Mouse (Mus musculus) A20 (cell line): ENCODE data around the gene Agbl1.

Experiments used
- DNase-seq: peaks from one replicate; pipeline ENCODE4 v3.0.0-alpha.2; 2011; ENCODE audit warnings: low read depth, low spot score

Agbl1 gene

DNA sequence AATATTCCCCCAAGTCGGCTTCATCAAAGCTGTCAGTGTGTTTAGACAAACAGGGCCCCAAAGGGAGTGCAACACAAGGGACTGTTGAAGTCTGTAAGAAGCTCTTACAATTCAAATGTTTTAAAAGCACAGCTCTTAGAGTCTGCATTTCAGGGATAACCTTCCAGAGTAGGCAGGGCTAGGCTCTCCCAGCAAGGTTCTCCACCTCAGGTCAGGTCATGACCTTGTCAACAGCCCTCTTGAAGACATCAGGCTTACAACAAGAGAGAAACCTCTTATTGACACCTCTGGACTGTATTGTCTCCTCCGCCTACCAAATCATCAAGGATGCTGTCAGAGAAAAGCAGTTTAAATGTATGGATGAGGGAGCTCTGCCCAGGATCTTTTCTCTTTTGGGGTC is 692.0 kb downstream of the Agbl1 start:
- DNase-seq: no peak

DNA sequence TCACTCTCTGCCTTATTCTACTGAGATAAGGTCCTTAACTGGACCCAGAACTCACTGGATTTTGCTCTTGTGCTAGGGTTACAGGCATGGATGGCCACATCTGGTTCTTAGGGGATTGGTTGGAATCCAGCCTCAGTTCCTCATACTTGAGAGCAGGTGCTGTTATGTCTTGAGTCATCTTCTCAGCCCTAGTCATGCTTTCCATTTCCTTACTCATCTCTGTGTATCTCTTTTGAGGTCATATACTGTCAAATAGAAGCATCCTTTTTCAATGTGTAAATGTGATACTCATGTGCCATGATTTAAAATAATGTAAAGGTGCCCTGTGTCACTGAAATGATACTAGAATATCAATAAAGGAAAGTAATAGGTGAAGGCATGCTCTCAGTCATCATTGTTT is 705.5 kb downstream of the Agbl1 start:
- DNase-seq: no peak

DNA sequence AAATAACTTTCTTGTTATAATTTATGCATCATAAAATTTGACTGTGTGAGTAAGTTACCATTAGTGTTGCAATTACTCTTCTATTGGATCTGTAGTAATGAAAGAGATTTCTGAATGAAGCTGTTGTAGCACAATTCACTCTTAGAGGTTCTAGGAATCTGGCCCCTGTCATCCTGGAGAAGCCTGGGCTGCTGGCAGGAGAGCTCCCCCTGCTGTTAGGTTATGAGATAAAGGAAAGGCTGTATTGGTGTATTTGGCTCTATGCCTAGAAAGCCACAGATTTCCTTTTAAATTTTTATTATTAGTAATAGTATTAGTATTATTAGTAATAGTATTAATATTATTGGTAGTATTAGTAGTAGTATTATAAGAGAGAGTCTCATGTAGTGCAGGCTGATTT is 711.8 kb downstream of the Agbl1 start:
- no peak for DNase-seq

DNA sequence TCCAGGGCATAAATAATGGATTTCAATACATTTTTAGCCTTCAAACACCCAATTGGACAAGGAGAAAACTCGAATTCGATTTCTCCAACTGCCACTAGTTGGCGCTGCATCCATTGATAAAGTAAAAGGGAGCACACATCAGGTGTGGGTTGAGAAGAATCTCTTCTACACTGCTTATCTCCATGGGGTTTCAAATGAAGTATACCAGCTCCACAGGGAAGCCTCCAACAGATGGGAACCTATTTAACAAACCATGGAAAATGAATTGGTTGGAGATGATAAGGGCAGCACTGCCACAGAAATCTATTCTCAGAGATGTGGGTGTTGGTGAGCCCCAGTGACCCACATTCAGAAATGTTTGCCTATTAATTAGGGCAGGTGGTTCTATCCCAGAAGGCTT is 741.6 kb downstream of the Agbl1 start:
- no peak for DNase-seq

DNA sequence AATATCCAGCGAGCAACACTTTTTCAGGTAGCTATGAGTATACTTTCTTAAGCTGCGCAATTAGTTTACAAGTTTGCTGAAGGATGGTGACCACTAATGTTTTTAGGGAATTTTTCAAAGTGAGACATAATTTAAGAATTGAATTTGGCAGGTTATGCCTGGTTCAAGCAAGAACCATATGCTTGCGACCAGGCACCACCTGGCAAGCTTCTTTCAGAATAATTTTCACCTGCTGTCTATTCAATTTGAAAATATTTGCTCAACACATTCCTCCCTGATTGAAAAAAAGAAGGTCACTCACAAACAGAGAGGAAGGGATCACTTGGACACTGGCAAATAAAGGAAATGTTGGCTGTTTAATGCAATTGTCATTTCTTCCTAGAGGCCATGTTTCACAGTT is 779.9 kb downstream of the Agbl1 start:
- no peak for DNase-seq

DNA sequence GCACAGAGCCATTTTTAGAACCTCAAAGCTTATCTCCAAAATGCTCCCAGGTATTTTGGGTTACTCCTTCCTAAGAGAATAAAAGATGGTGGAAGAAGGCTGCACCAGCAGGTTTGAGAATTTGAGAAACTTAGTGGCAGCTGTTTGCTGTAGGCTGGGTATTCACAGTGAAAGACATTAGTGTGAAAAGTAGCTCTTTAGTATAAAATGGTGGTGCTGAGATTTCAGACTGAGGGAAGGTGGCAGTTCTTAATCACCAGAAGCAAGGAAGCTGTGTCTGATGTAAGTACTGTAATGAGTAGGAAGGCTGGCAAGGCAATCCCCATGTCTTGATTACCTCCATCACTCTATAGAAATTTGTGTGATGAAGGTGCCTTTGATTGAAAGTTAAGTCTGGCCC is 799.3 kb downstream of the Agbl1 start:
- DNase-seq: no peak

DNA sequence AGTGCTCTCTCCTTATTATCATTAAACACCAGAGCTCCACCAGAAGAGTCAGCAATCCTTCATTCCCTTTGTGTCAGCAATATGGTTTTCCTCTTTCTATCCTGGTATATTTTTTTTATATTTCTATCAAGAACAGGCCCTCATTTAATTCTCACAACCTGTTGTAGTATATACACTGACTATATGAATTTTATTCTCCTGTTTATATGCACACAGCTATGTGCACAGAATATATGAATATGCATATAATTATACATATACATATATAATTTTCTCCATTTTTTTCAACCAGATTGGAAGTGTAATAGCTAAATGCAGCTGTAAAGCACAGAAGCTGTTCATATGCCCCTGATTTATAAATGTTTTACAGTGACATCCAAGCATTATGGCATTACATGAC is 846.3 kb downstream of the Agbl1 start:
- no peak for DNase-seq

DNA sequence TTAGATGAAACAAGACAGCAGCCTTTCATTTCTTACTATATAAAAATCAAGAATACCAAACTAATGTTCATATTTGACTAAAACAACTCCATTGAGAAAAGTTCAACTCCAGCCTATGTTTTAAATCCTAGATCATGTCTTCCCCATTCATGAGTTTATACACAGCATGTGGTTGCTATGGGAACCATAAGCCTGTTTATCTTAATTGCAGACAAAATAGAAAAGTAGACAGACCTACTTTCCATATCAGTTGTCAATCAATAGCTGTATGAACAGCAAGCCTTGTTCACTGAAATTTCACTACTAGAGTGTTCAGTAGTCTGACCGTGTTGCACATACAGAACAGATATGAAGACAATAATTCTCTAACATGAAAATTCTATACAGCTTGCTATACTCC is 857.6 kb downstream of the Agbl1 start:
- DNase-seq: no peak

DNA sequence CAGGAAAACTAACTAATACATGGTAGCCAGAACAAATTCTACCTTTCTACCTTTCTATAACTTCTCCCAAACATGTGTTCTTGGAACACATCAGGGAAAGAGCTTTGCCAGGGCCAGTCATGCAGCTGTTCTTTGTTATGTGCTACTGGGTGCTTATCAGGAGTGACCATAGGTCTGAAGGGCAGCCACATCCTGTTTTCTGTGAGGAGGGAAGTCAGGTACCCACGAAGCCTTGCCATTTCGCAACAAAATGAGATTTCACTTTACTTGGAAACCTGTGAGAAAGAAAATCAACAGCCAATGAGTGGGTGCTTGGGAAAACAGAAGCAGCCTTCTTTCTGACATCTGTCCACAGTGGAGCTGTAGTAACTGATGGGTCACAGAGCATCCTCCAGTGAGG is 865.5 kb downstream of the Agbl1 start:
- no peak for DNase-seq

DNA sequence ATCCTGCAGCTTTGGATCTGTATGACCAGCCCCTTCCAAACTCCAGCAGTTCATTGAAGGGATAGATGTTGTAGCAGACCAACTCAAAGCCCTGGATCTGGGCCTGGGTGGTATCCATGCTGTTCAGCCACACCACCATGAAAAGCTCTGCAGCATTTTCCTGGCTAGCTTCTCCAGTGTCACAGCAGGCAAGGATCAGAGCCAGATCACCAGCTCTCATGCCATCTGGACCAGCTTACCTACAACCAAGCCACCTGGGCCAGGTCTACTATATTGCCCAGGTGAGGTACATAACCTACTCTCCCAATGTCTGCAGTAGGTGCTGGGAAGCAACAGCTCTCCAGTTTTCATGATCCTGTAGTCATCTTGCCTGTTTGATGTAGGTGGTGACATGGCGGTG is 884.3 kb downstream of the Agbl1 start:
- DNase-seq: no peak

DNA sequence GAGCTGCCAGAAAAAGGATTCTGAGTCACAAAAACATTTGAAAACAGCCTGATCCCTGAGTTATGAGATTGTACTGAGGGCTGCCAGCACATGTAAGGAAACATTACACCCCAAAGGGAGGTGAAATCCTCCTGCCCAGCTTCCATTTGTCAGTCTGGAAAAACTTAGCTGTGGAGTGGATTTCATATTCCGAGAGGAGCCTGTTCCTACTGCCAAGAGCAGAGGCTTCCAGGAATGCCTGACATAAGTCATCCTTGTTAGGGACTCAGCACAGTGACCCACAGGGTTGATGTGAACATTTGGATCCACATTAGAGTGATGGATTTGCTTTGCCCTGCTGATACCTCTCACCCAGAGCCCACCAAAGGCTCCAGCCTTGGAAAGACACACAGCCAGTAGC is 899.4 kb downstream of the Agbl1 start:
- DNase-seq: no peak

DNA sequence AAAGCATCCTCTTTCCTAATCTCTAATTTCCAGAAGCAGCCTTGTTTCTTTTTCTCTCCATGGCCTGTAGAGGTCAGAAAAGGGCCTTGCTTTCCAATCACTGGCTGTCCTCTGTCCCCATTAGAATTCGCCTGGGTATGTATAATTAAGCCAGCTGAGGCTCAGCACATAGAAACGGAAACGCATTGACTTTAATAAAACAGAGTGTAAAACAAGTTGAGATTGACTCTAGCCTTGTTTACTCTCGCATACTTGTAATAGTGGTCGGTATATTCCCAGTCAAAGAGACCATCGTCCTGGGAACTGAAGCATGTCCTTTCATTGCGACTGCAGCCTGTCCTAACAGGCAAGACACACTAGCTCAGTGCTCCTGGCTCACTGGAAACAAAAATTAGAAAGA is 902.3 kb downstream of the Agbl1 start:
- no peak for DNase-seq

DNA sequence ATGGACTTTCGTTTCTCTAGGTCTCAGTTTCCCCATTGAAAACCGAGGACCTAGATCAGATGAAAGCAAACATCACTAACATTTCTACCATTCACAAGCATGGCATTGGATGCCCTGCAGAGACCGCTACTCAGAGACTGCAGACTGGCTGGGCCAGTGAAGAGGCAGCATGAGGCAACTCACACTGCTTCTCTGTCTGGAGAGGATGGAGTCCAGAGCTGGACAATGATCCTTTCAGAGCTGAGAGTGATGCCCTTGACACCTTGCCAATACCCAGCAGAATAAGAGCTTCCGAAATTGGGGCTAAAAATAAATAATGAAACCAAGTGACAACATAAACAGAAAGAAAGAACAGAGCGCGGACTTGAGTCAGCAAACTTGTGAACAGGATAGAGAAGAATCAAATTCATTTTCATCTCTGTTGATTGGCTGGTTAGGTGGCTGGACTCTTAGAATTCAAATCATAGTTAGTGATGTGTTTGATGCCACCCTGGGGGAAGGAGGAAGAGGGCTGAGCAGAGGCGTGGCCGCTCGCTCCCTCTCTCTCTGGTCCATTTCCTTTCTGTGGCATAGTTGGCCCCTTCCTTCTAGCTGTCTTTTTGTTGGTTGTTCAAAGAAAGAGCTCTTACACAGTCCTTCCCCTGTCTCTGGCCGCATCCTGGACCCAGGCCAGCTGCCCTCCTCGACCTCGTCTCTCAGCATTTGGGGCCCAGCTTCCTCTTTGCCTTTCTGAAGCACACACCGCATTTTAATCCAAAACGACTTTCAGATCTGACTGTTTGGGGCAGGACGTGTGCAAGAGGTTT is 903.1 kb downstream of the Agbl1 start:
- no peak for DNase-seq

DNA sequence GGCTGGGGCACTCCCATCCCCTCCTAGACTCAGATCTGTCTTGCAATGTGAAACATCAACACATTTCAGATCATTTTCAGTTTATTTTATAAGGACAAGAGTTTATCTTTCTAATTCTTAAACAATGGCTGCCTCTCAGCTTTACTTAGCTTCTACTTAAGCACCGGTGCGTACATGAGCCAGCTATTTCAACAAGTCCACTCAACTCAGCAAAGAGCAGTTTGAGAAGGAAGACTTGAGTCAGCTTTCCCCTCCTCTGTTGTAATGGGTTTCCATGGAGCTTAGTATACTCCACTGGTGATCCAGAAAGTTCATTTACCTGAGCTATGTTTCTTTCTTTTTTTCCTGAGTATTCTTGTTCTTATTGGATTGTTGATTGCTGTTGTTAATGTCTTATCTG is 905.2 kb downstream of the Agbl1 start:
- DNase-seq: no peak

DNA sequence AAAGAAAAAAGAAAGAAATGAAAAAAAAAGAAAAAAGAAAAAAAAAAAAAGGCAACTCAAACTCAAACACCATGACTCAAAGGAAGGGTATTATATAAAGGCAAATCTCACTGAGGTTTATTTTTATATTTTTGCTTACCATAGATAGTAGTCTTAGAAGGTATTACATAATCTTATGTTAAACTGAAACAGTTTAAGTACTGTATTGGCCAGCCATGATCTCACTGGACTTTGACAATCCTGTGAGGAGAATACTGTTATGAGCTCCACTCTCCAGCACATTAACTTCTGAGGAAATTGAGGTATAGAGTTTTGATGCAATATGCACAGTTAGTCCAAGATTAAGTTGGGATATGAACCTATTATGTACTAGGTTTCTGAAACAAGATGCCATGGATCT is 909.0 kb downstream of the Agbl1 start:
- DNase-seq: no peak

DNA sequence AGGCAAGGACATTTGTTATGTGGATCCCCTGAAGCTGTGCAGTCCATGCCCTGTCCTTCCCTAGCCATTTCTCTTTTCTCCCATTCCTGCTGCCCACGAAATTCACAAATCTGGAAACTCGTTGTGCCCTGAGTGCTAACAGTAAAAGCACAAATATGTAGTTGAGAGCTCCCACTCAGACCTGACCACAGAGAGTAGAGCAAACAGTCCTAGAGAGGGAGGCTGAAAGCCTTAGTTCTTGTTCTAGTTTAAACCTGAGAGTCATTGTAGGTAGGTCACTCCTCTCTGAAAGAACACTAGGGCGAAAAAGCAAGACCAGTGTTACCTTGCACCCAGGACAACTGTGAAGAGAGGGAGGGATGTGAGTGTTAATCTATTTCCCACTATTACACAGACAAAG is 917.8 kb downstream of the Agbl1 start:
- DNase-seq: no peak

DNA sequence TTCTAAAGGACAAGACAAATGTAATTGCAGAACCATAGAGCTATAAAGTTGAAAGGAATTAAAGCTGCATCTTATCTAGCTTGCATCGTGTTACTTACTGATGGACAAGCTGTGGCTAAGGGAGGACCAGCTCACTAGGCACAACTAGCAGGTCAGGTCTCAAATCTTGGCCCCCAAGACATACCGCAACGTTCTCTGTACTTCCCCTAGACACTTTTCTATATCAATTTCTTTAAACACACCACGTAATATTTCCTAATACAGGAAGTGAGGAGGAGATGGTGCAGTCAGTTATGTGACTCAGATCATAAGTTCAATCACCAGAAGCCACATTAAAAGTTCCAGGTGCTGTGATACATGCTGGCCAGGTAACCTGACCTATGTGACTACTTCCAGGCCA is 919.1 kb downstream of the Agbl1 start:
- DNase-seq: no peak

DNA sequence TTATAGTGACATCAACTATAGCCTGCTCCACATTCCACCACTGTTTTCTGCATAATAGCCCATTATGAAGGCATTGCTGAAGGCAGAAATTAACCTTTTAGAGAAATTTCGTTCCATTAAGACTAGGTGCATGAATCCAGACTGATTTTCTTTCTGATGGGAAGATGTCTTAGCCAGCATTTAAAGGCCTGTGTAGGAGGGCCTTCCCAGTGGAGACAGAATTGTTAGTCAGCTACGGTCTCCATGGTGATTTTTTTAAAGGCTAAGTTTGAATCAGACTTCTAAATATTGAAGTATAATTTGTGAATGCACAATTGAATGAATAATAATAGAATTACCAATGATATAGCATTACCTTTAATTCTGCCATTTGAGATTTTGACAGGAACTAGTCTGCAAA is 920.2 kb downstream of the Agbl1 start:
- no peak for DNase-seq

DNA sequence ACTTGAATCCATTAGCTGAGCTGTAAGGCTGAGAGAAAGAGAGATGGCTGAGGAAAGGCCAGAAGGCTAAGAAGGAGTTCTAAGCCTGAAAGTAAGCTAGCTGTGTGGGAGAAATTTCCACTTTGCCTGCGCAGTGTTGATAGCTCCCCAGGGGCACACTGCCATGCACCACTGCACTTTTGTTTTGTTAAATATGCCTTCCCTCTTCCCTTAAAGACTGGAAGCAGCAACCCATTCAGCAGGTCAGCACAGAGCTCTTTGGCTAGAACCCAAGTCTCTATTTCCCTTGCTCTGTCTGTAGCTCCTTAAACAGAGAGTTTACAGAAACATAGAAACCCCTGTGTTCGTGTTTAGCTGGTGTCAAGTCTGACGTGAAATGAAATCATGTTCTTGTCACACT is 922.7 kb downstream of the Agbl1 start:
- no peak for DNase-seq

DNA sequence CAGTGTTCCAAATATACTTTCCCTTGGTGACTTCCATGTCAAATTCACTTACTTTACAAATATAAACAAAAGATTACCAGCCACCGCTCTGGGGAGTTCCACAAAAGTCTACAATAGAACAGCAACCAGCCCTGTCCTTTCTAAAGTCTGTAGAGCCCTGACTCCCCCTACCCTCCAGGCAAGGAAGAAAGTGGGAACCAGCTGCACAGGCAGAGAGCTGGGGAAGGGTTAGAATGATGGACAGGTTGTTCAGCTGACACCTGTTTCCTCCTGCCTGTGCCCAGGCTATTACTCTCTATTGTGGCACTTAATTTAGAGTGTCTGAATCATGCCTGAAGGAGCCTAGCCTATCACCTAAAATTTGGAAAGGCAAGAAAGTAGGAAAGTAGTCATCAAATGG is 923.2 kb downstream of the Agbl1 start:
- DNase-seq: no peak

DNA sequence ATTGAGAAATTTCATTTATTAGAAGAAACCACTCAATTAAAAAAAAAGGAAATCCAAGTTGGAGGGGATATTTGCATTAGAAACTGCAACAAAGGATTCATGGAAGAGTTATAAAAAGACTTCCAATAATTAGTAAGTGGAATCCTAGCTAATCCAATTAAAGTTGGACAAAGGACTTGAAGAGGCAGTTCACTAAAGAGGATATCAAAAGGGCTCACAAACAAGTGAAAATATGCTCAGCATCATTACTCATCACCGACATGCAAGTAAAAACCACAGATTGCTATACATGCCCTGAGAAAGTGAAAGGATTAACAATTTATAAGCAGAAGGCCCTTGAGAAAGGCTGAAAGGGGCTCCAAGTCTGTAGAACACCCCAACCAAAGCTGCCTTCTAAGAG is 935.2 kb downstream of the Agbl1 start:
- DNase-seq: no peak
